Mouse (Mus musculus): Measurements from ENCODE around the gene Higd1a.

Higd1a gene

GRCm38 (mm10) chr9:121858153-121858488, at the start of gene Higd1a:
TSS of gene Higd1a (minus strand) at chr9:121858362.
- no peak for DNase-seq

- peak; percentile 3 for DNase-seq
Observed at GRCm38 (mm10) chr9:121907356-121908070, 49.4 kb upstream of the Higd1a start.

- DNase-seq = peak; percentile 3
Observed at GRCm38 (mm10) chr9:121906456-121906855, 48.3 kb upstream of the Higd1a start.

- no peak for DNase-seq
Observed at GRCm38 (mm10) chr9:121905556-121906185, 47.5 kb upstream of the Higd1a start.

- no peak for DNase-seq
Observed at GRCm38 (mm10) chr9:121904946-121905345, 46.8 kb upstream of the Higd1a start.

- DNase-seq = no peak
Observed at GRCm38 (mm10) chr9:121904319-121904718, 46.2 kb upstream of the Higd1a start.

GRCm38 (mm10) chr9:121903476-121904305, 45.5 kb upstream of the Higd1a start:
- peak; percentile 2 for DNase-seq

GRCm38 (mm10) chr9:121901710-121902700, 43.8 kb upstream of the Higd1a start:
- DNase-seq = peak; percentile 3

- peak; percentile 6 for DNase-seq
Observed at GRCm38 (mm10) chr9:121900282-121900855, 42.2 kb upstream of the Higd1a start.

GRCm38 (mm10) chr9:121899306-121899705, 41.1 kb upstream of the Higd1a start:
- DNase-seq = peak; percentile 2

- DNase-seq = peak; percentile 2
Observed at GRCm38 (mm10) chr9:121898245-121898644, 40.1 kb upstream of the Higd1a start, which contains the start of gene Ackr2. TSS of gene Ackr2 (plus strand) at chr9:121898355.

GRCm38 (mm10) chr9:121896820-121897219, 38.7 kb upstream of the Higd1a start:
- DNase-seq = peak; percentile 2

- peak; percentile 2 for DNase-seq
Observed at GRCm38 (mm10) chr9:121895392-121895993, 37.3 kb upstream of the Higd1a start.

- peak; percentile 4 for DNase-seq
Observed at GRCm38 (mm10) chr9:121894447-121894846, 36.3 kb upstream of the Higd1a start.

- DNase-seq = peak; percentile 5
Observed at GRCm38 (mm10) chr9:121892057-121892687, 34.0 kb upstream of the Higd1a start.

- DNase-seq = no peak
Observed at GRCm38 (mm10) chr9:121891301-121891700, 33.1 kb upstream of the Higd1a start.

- peak; percentile 63 for DNase-seq
Observed at GRCm38 (mm10) chr9:121890441-121890941, 32.3 kb upstream of the Higd1a start.

- no peak for DNase-seq
Observed at GRCm38 (mm10) chr9:121889927-121890440, 31.8 kb upstream of the Higd1a start.

GRCm38 (mm10) chr9:121882015-121882457, 23.9 kb upstream of the Higd1a start:
- DNase-seq = no peak

GRCm38 (mm10) chr9:121881301-121881700, 23.1 kb upstream of the Higd1a start:
- no peak for DNase-seq

Data from thymus, postnatal 4 days (tissue).